Mouse (Mus musculus): Measurements from ENCODE around the gene 1110017D15Rik.
A peak's percentile ranks its signal among the peaks of the same experiment; 100 is the strongest.

Gene 1110017D15Rik

DNA sequence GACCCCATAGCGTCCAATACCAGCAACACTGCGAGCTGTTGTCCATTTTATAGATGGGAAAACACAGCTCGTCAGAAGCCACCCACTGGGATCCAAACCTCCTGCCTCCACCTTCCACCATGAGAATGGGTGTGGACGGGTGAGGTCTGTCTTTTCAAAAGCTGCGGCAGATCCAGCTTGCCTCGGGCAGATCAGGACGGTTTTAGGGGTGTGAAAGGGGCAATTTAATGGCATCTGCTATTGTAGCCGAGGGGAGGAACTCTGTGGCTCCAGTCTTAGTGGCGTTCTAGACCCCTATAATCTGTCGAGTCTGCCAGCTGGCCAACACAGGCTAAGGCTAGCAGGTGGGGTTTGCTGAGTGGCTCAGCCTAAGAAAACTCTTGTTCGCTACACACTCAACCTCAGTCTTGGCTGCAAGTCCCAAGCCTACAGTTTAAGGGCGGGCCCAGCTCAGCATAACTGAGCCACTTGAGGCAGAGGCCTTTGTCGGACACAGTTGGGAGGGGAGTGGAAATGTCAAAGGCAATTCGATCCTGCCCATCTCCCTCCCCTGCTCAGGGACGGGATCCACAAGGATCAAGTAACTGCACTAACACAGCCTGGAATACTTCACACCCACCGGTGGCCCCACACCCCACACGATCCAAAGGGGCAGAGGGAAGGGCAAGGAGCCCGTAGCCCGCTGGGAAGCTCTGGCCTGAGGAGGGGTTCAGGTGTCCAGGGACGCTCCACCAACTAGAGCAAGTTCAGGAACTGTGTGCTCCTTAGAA, 14.8 kb downstream of the 1110017D15Rik start:
- no peak for DNase-seq (ENCODE audit: low read depth, low spot score)
- H3K27me3 ChIP-seq (ENCODE audit: control insufficient read depth, insufficient read depth, low read length, poor library complexity, severe bottlenecking), result no peaks in the 10 kb centered on the region

DNA sequence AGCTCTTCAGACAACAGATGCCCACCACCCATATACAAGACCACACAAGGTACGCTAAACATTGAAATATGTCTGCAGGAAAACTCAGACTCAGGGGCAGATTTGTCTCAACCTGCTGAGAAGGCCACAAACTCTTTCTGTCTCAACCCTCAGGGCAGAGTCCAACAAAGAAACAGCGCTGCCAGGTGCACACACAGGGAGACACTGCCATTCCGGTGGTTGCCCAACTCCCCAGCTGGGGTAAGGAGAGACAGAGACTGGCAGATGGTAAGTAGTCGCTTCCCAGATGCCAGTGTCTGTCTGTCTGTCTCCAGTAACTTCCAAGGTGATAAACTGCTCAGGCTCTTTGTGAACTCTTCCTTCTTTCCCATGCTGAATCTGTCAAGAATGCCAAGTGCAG, 16.3 kb downstream of the 1110017D15Rik start:
- DNase-seq (ENCODE audit: low read depth, low spot score), result no peak
- Histone ChIP-seq H3K27me3 (ENCODE audit: control insufficient read depth, insufficient read depth, low read length, poor library complexity, severe bottlenecking) (no peaks in the 10 kb centered on the region; the same call in 1 of the 2 replicates), H3K36me3 (ENCODE audit: control insufficient read depth, insufficient read depth, low read length, poor library complexity, severe bottlenecking) (no peaks in the 10 kb centered on the region)

More for the DNA sequence above, 14.8 kb downstream of the 1110017D15Rik start:
- H3K36me3 ChIP-seq (ENCODE audit: control insufficient read depth, insufficient read depth, low read length, poor library complexity, severe bottlenecking), result no peaks in the 10 kb centered on the region

DNA sequence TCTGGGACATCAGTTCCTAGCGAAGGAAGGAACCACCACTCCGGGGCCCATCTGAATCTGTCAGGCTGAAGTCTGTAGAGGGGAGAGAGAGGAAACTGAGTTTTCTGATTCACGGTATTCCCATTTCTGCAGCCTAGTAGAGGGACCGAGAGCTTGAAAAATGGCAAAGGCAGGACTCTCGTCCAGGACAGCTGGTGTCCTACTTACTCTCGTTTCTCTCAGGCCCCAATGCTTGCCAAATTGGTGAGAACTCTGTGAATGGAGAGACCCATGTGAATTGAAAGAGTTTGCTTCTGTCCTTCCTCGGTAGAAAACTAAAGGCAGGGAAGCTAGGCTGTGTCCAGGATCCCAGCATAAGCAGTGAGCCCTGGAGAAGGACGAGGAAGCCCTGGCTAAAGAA, 17.5 kb downstream of the 1110017D15Rik start:
- Histone ChIP-seq H3K27me3 (ENCODE audit: control insufficient read depth, insufficient read depth, low read length, poor library complexity, severe bottlenecking) (no peaks in the 10 kb centered on the region; the same call in 1 of the 2 replicates), H3K36me3 (ENCODE audit: control insufficient read depth, insufficient read depth, low read length, poor library complexity, severe bottlenecking) (no peaks in the 10 kb centered on the region)
- no peak for DNase-seq (ENCODE audit: low read depth, low spot score)

DNA sequence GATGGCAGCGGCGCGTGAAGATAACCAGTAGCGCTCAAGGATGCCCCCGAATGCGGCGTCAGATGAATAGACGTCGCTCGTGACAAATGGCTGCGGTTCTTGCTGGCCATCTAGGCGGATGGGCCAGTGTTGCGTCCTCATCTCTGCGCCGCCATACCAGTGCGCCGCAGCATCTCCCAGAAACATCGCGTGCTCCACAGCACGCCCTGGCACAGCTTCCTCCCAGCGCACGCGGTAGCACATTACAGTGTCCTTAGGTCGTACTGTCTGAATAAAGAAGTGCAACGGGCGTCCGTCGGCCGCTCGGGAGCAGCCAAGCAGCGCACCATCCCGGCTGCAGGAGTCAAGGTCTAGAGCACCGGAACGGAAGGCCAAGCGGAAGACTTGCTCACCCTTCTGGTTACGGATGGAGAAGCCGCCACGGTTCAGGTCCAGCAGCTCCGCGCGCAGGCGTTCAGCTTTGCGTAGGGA, 18.2 kb downstream of the 1110017D15Rik start:
- Histone ChIP-seq H3K27me3 (ENCODE audit: control insufficient read depth, insufficient read depth, low read length, poor library complexity, severe bottlenecking) (no peaks in the 10 kb centered on the region; the same call in 1 of the 2 replicates), H3K36me3 (ENCODE audit: control insufficient read depth, insufficient read depth, low read length, poor library complexity, severe bottlenecking) (no peaks in the 10 kb centered on the region)
- DNase-seq (ENCODE audit: low read depth, low spot score), result peak; percentile 15

DNA sequence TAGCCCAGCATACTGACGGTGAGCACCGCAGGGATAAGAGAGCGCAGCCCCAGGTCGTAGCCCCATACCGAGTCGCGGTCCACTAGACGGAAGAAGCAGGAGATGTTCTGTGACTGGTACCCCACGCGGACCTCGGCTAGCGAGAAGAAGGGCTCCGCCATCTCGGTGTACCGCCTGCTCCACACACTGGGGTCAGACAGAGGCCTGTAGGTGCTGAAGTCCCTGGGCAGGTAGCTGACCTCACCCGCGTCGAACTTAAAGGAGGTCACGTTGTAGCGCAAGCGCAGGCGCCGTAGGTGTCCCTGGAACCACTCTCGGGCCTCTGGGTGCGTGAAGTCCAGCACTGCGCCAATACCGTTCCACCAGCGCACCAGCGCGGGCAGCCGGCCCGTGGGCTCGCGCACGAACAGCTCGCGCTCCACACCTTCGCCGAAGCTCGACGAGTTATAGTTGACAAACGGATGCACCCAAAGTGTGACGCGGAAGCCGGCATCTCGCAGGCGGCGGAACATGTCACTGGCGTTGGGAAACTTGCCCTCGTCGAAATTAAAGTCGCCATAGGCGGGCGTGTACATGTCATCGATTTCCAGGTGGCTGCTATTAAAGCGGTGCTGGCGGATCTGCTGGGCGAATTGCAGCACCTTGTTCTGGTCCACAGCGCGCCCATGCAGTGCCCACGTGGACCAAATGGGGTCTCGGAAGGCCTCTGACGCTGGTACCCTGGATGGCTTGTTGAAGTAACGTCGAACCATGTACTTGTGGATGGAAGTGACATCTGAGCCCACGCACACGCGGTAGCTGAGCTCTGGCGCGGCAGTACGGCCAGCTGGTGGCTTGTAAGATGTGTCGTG, 18.9 kb downstream of the 1110017D15Rik start:
- no peak for DNase-seq (ENCODE audit: low read depth, low spot score)
- Histone ChIP-seq H3K27me3 (ENCODE audit: control insufficient read depth, insufficient read depth, low read length, poor library complexity, severe bottlenecking) (no peaks in the 10 kb centered on the region; the same call in 1 of the 2 replicates), H3K36me3 (ENCODE audit: control insufficient read depth, insufficient read depth, low read length, poor library complexity, severe bottlenecking) (no peaks in the 10 kb centered on the region)

DNA sequence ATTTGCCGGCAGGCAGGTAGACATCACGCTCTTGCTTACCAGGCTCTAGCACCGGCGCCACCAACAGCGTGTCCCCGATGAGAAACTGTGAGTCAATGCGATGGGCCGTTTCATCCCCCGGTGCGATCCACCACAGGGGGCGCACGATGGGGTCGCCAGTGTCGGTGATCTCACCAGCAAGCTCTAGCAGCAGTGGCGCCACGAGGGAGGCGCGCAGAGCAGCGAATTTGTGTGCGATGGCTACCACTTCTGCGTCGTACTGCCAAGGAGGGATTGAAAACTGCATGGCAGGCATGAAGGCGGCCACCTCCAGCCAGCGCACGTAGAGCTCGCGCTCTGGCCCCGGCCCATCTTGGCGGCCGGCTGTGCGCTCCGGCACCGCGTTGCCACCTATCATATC, 19.6 kb downstream of the 1110017D15Rik start:
- DNase-seq (ENCODE audit: low read depth, low spot score), result peak; percentile 30

DNA sequence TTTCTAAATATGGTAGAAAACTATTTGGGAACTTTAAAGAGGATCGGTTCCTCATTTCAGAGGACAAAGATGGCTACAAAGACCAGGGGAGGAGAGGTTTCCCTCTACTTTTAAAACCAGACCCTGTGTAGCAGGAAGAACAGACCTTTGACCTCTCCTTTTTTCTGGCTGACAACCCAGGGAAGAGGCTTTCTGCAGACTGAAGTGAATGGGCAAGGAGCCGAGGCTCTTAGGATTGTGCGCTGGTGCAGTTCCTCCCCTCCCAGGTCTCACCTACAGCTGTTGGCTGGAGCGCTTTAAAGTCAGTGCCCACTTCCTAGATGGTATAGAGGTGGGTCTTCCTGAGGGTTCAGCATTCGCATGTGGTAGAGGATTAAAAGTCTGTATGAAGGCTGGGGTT, 20.1 kb downstream of the 1110017D15Rik start:
- no peaks in the 10 kb centered on the region for H3K36me3 ChIP-seq (ENCODE audit: control insufficient read depth, insufficient read depth, low read length, poor library complexity, severe bottlenecking)
- no peak for DNase-seq (ENCODE audit: low read depth, low spot score)
- no peaks in the 10 kb centered on the region; the same call in 1 of the 2 replicates for H3K27me3 ChIP-seq (ENCODE audit: control insufficient read depth, insufficient read depth, low read length, poor library complexity, severe bottlenecking)

More for the DNA sequence above, 19.6 kb downstream of the 1110017D15Rik start:
- Histone ChIP-seq H3K27me3 (ENCODE audit: control insufficient read depth, insufficient read depth, low read length, poor library complexity, severe bottlenecking) (no peaks in the 10 kb centered on the region; the same call in 1 of the 2 replicates), H3K36me3 (ENCODE audit: control insufficient read depth, insufficient read depth, low read length, poor library complexity, severe bottlenecking) (no peaks in the 10 kb centered on the region)

DNA sequence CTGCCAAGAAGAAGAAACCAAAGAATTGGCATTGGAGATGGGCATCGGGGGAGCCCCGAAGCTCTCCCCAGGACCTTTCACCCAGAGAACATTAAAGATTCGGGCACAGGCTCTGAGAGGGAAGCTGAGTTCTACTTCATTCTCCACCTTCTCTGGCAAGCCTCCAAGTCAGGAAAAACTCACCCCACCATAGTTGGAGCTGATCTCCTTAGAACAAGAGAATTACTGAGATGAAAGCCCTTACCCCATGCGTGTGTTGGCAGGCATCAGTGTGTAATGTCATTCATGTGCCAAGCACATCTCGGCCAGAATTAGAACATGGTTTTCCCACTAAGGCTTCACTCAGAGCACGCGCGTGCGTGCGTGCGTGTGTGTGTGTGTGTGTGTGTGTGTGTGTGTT, 21.3 kb downstream of the 1110017D15Rik start:
- H3K27me3 ChIP-seq (ENCODE audit: control insufficient read depth, insufficient read depth, low read length, poor library complexity, severe bottlenecking), result no peaks in the 10 kb centered on the region; the same call in 1 of the 2 replicates
- no peaks in the 10 kb centered on the region for H3K36me3 ChIP-seq (ENCODE audit: control insufficient read depth, insufficient read depth, low read length, poor library complexity, severe bottlenecking)
- no peak for DNase-seq (ENCODE audit: low read depth, low spot score)

DNA sequence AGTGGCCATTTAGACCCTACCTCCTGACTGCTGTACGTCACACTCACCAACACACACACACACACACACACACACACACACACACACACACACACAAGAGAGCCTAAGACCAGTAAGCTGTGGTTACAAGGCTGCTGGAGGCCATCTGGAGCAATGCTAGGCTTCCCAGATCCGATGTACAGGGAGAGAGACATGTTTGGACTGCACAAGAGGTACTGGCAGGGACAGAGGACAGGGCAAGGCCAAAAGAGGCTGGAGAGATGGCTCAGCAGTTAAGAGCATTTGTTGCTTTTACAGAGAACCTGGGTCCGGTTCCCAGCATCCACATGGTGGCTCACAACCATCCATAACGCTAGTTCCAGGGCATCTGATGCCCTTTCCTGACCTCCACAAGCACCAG, 22.1 kb downstream of the 1110017D15Rik start:
- Histone ChIP-seq H3K27me3 (ENCODE audit: control insufficient read depth, insufficient read depth, low read length, poor library complexity, severe bottlenecking) (no peaks in the 10 kb centered on the region; the same call in 1 of the 2 replicates), H3K36me3 (ENCODE audit: control insufficient read depth, insufficient read depth, low read length, poor library complexity, severe bottlenecking) (no peaks in the 10 kb centered on the region)
- no peak for DNase-seq (ENCODE audit: low read depth, low spot score)

DNA sequence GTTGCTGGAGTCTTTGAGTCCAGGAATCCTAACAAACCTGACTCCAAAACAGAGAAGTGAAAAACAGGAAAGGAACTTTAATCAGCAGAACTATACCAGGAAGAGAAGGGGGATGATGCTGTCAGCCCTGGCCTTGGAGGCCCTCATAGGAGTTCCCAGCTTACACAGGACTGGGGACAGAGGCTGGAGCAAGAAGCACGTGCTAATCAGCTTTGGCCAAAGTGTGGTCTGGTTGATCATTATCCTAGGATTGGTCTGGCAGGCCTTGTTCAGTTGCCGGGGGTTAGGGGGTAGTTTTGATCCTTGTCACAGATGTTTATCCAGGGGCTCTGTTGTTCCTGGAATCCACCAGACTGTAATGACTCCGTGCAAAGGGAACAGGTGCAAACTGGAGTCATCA, 22.8 kb downstream of the 1110017D15Rik start:
- no peaks in the 10 kb centered on the region; the same call in 1 of the 2 replicates for H3K27me3 ChIP-seq (ENCODE audit: control insufficient read depth, insufficient read depth, low read length, poor library complexity, severe bottlenecking)
- DNase-seq (ENCODE audit: low read depth, low spot score), result no peak
- no peaks in the 10 kb centered on the region for H3K36me3 ChIP-seq (ENCODE audit: control insufficient read depth, insufficient read depth, low read length, poor library complexity, severe bottlenecking)

DNA sequence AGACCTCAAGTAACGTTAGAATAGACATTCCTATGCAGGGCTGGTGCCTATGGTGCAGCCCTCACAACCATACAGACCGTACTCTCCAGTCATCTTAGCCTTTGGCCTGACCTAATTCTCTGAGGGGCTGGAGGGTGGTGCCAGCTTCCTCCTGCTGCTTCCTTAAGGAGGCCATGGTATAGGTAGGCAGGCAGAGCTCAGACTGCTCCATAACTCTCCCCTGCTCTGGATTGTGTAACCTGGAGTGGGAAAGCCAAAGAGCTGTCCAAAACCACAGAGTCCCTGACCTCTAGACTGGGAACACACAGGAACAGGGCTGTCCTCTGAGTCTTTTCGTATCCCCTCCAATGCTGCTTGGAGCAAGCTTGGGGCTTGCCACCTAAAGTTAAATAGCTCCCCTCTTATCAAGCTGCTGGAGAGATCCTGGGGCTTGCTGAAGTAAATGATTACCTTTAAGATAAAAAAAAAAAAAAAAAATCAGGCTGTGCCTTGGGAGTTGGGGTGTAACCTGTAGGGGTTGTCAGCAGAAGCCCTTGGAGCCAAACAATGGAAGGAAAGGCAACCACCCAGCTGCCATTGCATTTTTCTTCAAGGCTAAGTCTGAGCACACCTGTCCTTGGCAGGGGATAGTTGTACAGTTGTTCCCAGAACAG, 23.5 kb downstream of the 1110017D15Rik start:
- H3K27me3 ChIP-seq (ENCODE audit: control insufficient read depth, insufficient read depth, low read length, poor library complexity, severe bottlenecking), result no peaks in the 10 kb centered on the region; the same call in 1 of the 2 replicates
- no peaks in the 10 kb centered on the region for H3K36me3 ChIP-seq (ENCODE audit: control insufficient read depth, insufficient read depth, low read length, poor library complexity, severe bottlenecking)
- DNase-seq (ENCODE audit: low read depth, low spot score), result no peak

DNA sequence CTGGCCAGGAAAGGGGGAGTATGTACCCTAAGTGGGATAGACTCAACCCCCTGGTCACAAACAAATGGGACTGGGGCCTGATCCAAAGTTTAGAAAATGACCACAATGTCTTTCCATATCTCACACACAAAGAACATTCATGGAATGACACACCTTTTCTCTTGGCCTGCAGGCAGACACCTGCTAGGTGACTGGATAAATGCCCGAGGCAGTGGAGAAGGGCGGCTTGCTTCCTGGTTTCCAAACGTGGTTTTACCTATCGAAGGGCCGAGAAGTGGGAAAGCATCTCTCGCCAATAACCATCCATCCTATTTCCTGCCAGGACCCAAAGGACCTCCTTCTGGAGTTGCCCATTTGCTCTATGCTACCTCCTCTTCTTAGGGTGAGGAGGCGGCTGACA, 24.2 kb downstream of the 1110017D15Rik start:
- Histone ChIP-seq H3K27me3 (ENCODE audit: control insufficient read depth, insufficient read depth, low read length, poor library complexity, severe bottlenecking) (no peaks in the 10 kb centered on the region; the same call in 1 of the 2 replicates), H3K36me3 (ENCODE audit: control insufficient read depth, insufficient read depth, low read length, poor library complexity, severe bottlenecking) (no peaks in the 10 kb centered on the region)
- no peak for DNase-seq (ENCODE audit: low read depth, low spot score)

DNA sequence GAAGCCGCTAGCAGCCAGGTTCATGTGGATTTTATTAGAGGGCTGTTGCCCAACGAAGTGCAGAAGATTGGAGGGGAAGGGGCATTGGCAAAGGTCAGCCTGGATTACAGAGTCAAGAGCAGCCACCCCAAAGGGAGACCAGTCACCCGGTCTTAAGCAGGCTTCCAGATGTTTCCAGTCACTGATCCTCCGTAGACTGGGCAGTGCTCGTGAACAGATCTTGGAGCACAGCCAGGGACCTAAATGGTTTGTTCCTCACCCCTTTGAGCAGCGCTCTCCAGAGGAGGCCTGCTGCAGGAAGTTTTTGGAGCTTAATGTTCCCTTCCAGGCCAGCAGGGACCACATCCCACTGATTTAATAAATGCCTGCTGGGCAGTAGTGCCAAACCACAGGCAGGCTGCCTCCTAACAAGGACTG, 35.5 kb downstream of the 1110017D15Rik start:
- H3K27me3 ChIP-seq (ENCODE audit: control insufficient read depth, insufficient read depth, low read length, poor library complexity, severe bottlenecking), result no peaks in the 10 kb centered on the region
- DNase-seq (ENCODE audit: low read depth, low spot score), result no peak
- H3K36me3 ChIP-seq (ENCODE audit: control insufficient read depth, insufficient read depth, low read length, poor library complexity, severe bottlenecking), result no peaks in the 10 kb centered on the region

DNA sequence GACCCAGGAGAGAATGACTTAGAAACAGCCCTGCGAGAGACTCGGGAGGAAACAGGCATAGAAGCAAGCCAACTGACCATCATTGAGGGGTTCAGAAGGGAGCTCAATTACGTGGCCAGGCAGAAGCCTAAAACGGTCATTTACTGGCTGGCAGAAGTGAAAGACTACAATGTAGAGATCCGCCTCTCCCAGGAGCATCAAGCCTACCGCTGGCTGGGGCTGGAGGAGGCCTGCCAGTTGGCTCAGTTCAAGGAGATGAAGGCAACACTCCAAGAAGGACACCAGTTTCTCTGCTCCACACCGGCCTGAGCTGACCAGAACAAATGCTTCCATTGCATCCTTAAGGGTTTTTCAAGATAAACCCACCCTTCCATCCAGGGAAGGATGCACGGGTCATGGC, 36.9 kb downstream of the 1110017D15Rik start:
- Histone ChIP-seq H3K27me3 (ENCODE audit: control insufficient read depth, insufficient read depth, low read length, poor library complexity, severe bottlenecking) (no peaks in the 10 kb centered on the region), H3K36me3 (ENCODE audit: control insufficient read depth, insufficient read depth, low read length, poor library complexity, severe bottlenecking) (no peaks in the 10 kb centered on the region)
- no peak for DNase-seq (ENCODE audit: low read depth, low spot score)
